Mouse (Mus musculus) hindbrain, embryonic 12.5 days (tissue): Measurements from ENCODE around the gene Dnaic1. TPM values are rescaled to one million over a fixed set of nuclear protein-coding genes. Genes with fewer than 3 reads are reported as not detected.
A peak's percentile ranks its signal among the peaks of the same experiment; 100 is the strongest.
"Not testable (repeated sequence)": the region's sequence is repeated elsewhere in the genome, so short reads cannot be mapped to it uniquely, and the experiment has no call there.

Experiments used
- ATAC-seq: fragments of 200-750 bp; cut with Nextera tagmentation; 2 replicates; pipeline ENCODE4 v1.8.0; 2017; ENCODE audit warnings: moderate TSS enrichment; ENCODE audit not compliant: low FRiP score
- H3K27ac ChIP-seq: fragments of 300-500 bp; sonication (generic); 2 replicates; pipeline ENCODE4 v1.5.1; 2016; ENCODE audit warnings: mild to moderate bottlenecking
- H3K27me3 ChIP-seq: fragments of 300-500 bp; sonication (generic); 2 replicates; pipeline ENCODE4 v1.6.1; 2016; ENCODE audit warnings: mild to moderate bottlenecking
- H3K36me3 ChIP-seq: fragments of 300-500 bp; sonication (generic); 2 replicates; pipeline ENCODE4 v1.6.1; 2016; ENCODE audit warnings: mild to moderate bottlenecking
- H3K4me1 ChIP-seq: fragments of 300-500 bp; sonication (generic); 2 replicates; pipeline ENCODE4 v1.6.1; 2016
- H3K4me2 ChIP-seq: fragments of 300-500 bp; sonication (generic); replicated peaks from 2 replicates; pipeline ENCODE4 v1.6.1; 2016; ENCODE audit warnings: mild to moderate bottlenecking
- H3K4me3 ChIP-seq: fragments of 300-500 bp; sonication (generic); 2 replicates; pipeline ENCODE4 v1.5.1; 2016; ENCODE audit warnings: mild to moderate bottlenecking
- H3K9ac ChIP-seq: fragments of 300-500 bp; sonication (generic); 2 replicates; pipeline ENCODE4 v1.6.1; 2016; ENCODE audit warnings: mild to moderate bottlenecking, moderate library complexity
- H3K9me3 ChIP-seq: fragments of 300-500 bp; sonication (generic); replicated peaks from 2 replicates; pipeline ENCODE4 v1.6.1; 2016; ENCODE audit warnings: mild to moderate bottlenecking
- WGBS: fragments of 180-500 bp; shearing (Covaris S2); methylation state at CpG from one replicate; pipeline ENCODE4 v1.1.7; 2016; 5-methylcytosine and 5-hydroxymethylcytosine counted together
- polyA plus RNA-seq: library from polyadenylated mRNA; unstranded; fragments of >200 nt; fragmentation: Nextera tagmentation; extraction: Ambion mirVana; gene quantifications from 2 replicates; pipeline ENCODE4 v1.2.1, GENCODE M21; 2016

Gene Dnaic1
- polyA plus RNA-seq, 1 experiment from 2014 or later, result 2.8 TPM

GRCm38 (mm10) chr4:41684931-41685453 is 115.4 kb downstream of the Dnaic1 start:
- H3K27me3 ChIP-seq, H3K4me3 ChIP-seq, H3K36me3 ChIP-seq, H3K9me3 ChIP-seq, H3K9ac ChIP-seq: not testable (repeated sequence)
- ATAC-seq, result 0 out of 2 replicates have a peak, but pooled peaks have one; percentile 24
- H3K4me1 ChIP-seq, result peaks cover 35% of the 10 kb centered on the region
- H3K27ac ChIP-seq, result peak overlapping the region; percentile 75; the same call in 1 of the 2 replicates
- H3K4me2 ChIP-seq, result 0 out of 2 replicates have a peak overlapping the region, but pooled peaks have one; percentile 13
- WGBS, result under 1% methylated on average over 14 of the region's 14 CpGs

DNA sequence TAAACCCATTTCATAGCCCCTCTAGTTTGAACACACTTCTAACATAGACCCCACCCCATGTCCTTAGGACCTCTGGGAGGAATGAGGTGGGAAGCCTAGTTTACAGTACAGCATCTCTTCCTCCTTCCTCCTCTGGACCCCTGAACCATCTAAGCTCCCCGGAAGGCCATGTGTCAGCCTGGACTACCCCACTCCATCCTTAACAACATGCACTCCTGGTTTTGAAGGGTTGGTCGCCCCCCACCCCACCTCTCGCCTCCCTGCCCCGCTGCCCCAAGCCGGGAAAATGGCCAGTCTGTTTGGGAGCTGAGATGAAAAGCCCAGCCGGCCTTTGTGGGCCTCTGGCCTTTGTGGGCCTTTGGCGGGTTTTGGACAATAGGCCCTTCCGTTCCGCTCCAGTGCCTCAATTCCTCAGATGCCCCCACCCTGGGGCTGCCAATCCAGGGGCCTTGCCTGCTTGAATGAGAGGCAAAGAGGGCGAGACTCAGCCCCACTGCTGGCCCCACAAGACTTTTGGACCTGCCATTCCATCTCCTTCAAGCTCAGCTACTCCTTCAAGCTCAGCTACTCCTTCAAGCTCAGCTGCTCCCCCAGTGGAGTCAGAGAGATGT is 116.4 kb downstream of the Dnaic1 start:
- 0 out of 2 replicates have a peak, but pooled peaks have one; percentile 24 for ATAC-seq
- H3K9me3 ChIP-seq, H3K27me3 ChIP-seq, H3K4me2 ChIP-seq, H3K9ac ChIP-seq, H3K4me3 ChIP-seq, H3K36me3 ChIP-seq: not testable (repeated sequence)
- WGBS, result 19% methylated on average over 10 of the region's 10 CpGs
- peak overlapping the region; percentile 73 for H3K27ac ChIP-seq
- peaks cover 26% of the 10 kb centered on the region for H3K4me1 ChIP-seq

Other genes with a start within 250 kb of the Dnaic1 start
- gene Ubap1, start 220.8 kb upstream of the Dnaic1 start, polyA plus RNA-seq, result 78.1 and 88.0 TPM in 2 replicates
- 9.5 and 9.6 TPM in 2 replicates for gene Kif24, start 104.9 kb upstream of the Dnaic1 start, polyA plus RNA-seq
- gene Nudt2, start 104.6 kb upstream of the Dnaic1 start, polyA plus RNA-seq, result 56.9 and 59.5 TPM in 2 replicates
- gene AI464131, start 66.7 kb upstream of the Dnaic1 start, polyA plus RNA-seq, result 10.1 and 11.9 TPM in 2 replicates
- 11.3 and 12.9 TPM in 2 replicates for gene 1110017D15Rik, start 52.4 kb upstream of the Dnaic1 start, polyA plus RNA-seq
- gene Fam219a, start 237 bp upstream of the Dnaic1 start, polyA plus RNA-seq, result 12.5 and 15.3 TPM in 2 replicates
- gene Enho, start 70.5 kb downstream of the Dnaic1 start, polyA plus RNA-seq, result 73.6 and 78.6 TPM in 2 replicates
- gene Cntfr, start 127.3 kb downstream of the Dnaic1 start, polyA plus RNA-seq, result 28.8 and 35.9 TPM in 2 replicates
- gene Il11ra1, start 130.2 kb downstream of the Dnaic1 start, polyA plus RNA-seq, result 125 and 141 TPM in 2 replicates
- 55.6 and 66.5 TPM in 2 replicates for gene Rpp25l, start 143.8 kb downstream of the Dnaic1 start, polyA plus RNA-seq
- 191 and 199 TPM in 2 replicates for gene Dctn3, start 153.4 kb downstream of the Dnaic1 start, polyA plus RNA-seq
- gene Arid3c, start 161.4 kb downstream of the Dnaic1 start, polyA plus RNA-seq, result 1.1 TPM in 2 replicates
- 31.0 and 33.4 TPM in 2 replicates for gene Galt, start 185.5 kb downstream of the Dnaic1 start, polyA plus RNA-seq
- gene Sigmar1, start 186.4 kb downstream of the Dnaic1 start, polyA plus RNA-seq, result 54.2 and 58.9 TPM in 2 replicates
- 133 and 134 TPM in 2 replicates for gene Ccl27a, start 204.5 kb downstream of the Dnaic1 start, polyA plus RNA-seq